Mouse (Mus musculus) cerebellum, adult 2 months (tissue): ENCODE results near the gene Fam131b. TPM values are rescaled to one million over a fixed set of nuclear protein-coding genes. Genes with fewer than 3 reads are reported as not detected.

ENCODE experiments used
- DNase-seq, 2 experiments: peaks; one replicate each; pipeline ENCODE4 v3.0.0; 2021
- H3K27ac ChIP-seq: fragments of 200-500 bp; 2 replicates; pipeline ENCODE4 v1.5.1; 2012; ENCODE audit warnings: low read length, control low read depth, inconsistent platforms; ENCODE audit not compliant: insufficient read depth
- H3K27me3 ChIP-seq: fragments of 200-500 bp; 2 replicates; pipeline ENCODE4 v1.6.1; 2012; ENCODE audit warnings: inconsistent platforms, mild to moderate bottlenecking, low read length, moderate library complexity; ENCODE audit not compliant: control insufficient read depth, insufficient read depth
- H3K4me1 ChIP-seq: fragments of 200-500 bp; 2 replicates; pipeline ENCODE4 v1.6.1; 2011; ENCODE audit warnings: low read length; ENCODE audit not compliant: control insufficient read depth, insufficient read depth
- H3K4me3 ChIP-seq: fragments of 200-500 bp; replicated peaks from 2 replicates; pipeline ENCODE3; 2011; ENCODE audit warnings: mild to moderate bottlenecking, low read depth, low read length, control low read depth; ENCODE audit not compliant: insufficient read depth
- CTCF ChIP-seq: fragments of 200-500 bp; IDR thresholded peaks from 2 replicates; pipeline ENCODE4 v1.5.1; 2011; ENCODE audit warnings: low read depth, mild to moderate bottlenecking, control low read depth, low read length, moderate library complexity, borderline replicate concordance; ENCODE audit not compliant: insufficient read depth
- POLR2A ChIP-seq: fragments of 200-500 bp; IDR thresholded peaks from 2 replicates; pipeline ENCODE4 v1.6.1; 2011; ENCODE audit warnings: low read length, control low read depth, borderline replicate concordance; ENCODE audit not compliant: insufficient read depth
- WGBS: fragments of 180-500 bp; shearing (Covaris S2); methylation state at CpG from one replicate; pipeline ENCODE4 v1.1.7; 2018; 5-methylcytosine and 5-hydroxymethylcytosine counted together
- polyA plus RNA-seq: library from polyadenylated mRNA; depleted of rRNA; stranded (reverse); fragments of >200 nt; gene quantifications from 2 replicates; pipeline ENCODE4 v1.2.3, GENCODE M21; 2012

Fam131b gene
- polyA plus RNA-seq, 1 experiment, result 102 TPM

DNA sequence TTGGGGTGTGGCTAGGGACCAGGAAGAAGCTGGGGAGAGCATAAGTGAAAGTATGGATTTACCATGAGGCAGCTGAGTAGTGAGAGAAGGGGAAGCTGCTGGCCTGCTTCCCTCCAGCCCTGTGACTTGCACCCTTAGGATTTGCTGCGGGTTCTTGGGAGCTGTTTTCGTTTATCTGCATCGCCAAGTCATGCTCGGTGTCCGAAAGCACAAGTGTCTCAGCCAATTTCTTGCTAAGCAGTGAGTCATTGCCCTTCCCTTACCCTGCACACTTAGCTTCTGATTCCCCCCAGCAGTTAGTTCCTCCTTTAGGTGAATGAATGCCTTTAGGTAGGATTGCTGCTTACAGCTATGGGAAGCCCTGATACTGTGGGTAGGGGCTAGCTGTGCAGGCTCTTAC is 25.1 kb downstream of the Fam131b start:
- WGBS, result 92% methylated on average over 5 of the region's 5 CpGs
- no peak for TF ChIP-seq CTCF
- no peak for TF ChIP-seq POLR2A
- DNase-seq, result no peak
- Histone ChIP-seq H3K4me1 (no peaks in the 10 kb centered on the region), H3K27ac (no peak overlapping the region), H3K27me3 (no peaks in the 10 kb centered on the region), H3K4me3 (no peak overlapping the region)

DNA sequence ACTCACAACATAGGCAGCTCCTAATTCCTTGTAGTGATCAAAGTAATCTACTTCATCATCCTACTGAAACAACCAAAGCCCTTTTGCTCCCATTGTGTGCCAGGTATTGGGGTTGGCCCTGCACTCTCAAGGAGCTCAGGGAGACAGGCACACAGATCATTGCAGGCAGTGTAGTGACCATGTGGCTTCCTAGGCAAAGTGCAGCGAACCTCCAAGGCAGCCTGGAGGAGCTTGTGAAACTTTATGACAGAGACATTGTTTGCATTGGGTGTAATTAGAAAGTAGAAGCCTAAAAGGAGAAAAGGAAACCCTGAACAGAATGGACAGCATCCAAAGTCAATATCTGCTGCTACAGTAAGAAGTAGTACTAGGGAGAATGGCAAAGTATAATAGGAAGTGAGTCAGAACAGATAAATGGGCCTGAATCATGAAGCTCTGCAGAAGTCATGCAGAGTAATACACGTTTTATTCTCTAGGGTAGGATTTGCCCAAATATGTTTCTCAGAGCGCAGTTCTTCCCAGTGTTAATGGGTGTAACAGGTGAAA is 28.8 kb downstream of the Fam131b start:
- Histone ChIP-seq H3K27me3 (no peaks in the 10 kb centered on the region), H3K4me3 (no peak overlapping the region), H3K27ac (no peak overlapping the region), H3K4me1 (no peaks in the 10 kb centered on the region)
- TF ChIP-seq POLR2A (no peak), CTCF (no peak)
- DNase-seq, result no peak
- 79% methylated on average over 3 of the region's 3 CpGs for WGBS

DNA sequence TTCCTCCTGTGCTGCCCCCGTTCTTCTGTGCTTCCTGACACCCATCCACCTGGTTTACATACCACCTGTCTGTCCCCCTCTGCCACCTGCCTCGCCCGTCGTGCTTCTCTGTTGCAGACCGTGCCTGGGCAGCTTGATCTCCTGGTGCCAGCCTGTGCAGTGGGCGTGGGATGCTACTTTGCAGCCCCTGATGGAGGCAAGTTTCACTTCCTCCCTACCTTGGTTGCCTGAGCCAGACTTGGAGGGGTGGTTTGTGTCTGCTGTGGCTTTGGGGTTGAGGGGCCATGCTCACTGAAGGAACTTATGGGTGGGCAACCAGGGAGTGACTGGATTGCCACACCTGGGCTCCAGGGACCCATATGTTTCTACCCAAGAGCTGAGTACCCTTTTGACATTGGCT is 31.1 kb downstream of the Fam131b start:
- Histone ChIP-seq H3K4me1 (no peaks in the 10 kb centered on the region), H3K4me3 (no peak overlapping the region), H3K27ac (no peak overlapping the region), H3K27me3 (no peaks in the 10 kb centered on the region)
- no peak for DNase-seq
- 89% methylated on average over 6 of the region's 6 CpGs for WGBS
- no peak for TF ChIP-seq CTCF
- TF ChIP-seq POLR2A, result no peak

DNA sequence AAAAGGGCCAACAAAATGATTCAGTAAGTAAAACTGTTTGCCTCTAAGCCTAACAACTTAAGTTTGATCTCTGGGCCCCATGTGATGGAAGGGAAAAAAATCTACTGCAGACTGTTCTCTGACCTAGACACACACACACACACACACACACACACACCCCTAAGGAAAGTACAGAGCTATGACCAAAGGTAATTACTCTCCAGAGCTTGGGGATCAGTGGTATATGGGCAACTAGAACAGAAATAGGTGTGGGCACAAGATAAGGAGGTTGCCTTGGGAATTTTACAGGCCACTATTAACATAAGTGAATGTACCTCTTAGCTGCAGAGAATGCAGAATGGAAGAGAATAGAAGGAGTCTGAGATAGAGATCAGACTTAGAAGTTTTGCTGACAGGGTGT is 36.9 kb downstream of the Fam131b start:
- no peak for DNase-seq
- Histone ChIP-seq H3K27ac (no peak overlapping the region), H3K4me3 (no peak overlapping the region), H3K4me1 (no peaks in the 10 kb centered on the region), H3K27me3 (no peaks in the 10 kb centered on the region)
- no peak for TF ChIP-seq POLR2A
- no peak for TF ChIP-seq CTCF

DNA sequence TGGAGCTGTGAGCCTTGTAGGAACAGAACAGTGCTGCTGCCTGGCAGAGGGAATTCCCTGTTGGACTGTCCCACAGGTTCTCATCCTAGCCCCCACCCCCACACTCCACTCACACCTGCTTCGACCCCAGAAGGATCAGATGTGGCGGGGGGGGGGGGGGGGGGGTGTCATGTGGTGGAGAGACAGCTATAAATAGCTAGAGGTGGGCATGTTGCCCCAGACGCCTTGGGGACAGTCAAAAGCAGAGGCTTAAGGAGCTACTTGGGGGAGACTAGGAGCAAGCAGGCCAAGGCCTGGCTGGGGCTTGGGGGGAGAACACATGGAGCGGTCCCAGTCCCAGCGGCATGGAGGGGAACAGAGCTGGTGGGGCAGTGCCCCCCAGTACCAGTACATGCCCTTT is 38.0 kb downstream of the Fam131b start, which contains the start of gene Clcn1:
TSS of gene Clcn1 (plus strand) at position 238 of the 400 bp plus-strand sequence.
- no peak for DNase-seq
- no peak for TF ChIP-seq CTCF
- TF ChIP-seq POLR2A, result no peak
- Histone ChIP-seq H3K27me3 (no peaks in the 10 kb centered on the region), H3K27ac (no peak within 1 kb of the TSS), H3K4me3 (no peak within 1 kb of the TSS), H3K4me1 (no peaks in the 10 kb centered on the region)
- 54% methylated on average over 5 of the region's 5 CpGs for WGBS

DNA sequence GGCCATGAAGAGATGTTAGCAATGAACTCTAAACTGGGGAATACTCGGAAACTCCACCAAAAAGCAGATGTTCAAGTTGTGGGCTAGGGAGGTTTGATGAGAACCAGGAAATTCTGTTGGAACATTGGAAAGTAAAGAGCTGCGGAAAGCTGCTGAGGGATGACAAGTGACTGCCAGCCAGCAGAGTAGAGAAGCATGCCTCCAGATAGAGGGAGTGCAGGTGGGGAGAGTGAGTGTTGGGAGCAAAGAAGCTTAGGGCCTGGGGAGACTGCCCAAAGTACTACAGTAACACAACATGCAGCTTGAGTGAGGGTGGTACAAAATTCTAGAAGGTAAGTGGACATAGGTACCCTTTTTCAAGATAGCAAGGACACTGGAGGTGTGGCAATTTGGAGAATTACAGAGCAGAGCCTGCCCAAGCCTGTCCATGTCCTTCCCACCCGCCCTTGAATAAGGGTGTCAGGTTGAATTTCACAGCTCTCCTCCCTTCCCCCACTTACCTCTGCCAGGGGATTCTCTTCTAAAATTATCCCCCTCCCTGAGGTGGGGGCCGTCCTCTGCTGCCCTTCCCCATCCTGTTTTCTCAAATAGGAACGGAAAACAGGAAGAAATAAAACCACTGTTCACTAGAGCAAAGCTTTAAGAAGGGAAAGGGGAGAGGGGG is 41.4 kb downstream of the Fam131b start:
- 83% methylated on average over 5 of the region's 5 CpGs for WGBS

DNA sequence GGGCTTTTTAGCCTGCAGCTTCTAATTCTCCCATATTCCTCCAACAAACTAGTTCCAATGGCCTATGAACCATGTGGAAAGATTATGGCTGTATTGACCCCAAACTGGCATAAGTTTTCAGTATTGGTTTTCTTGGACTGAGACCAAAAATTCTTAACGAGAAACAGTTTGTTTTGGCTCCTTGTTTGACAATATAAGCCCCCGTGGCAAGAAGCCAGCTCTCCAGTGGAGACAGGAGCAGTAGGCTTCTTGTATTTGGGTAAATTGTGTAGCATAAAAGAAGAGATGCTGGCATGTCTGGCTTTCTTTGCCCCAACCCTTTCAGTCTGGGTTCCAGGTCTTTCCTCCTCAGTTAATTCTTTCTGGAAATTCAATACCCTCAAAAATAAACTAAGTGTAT is 48.3 kb downstream of the Fam131b start:
- Histone ChIP-seq H3K27ac (no peak overlapping the region), H3K4me1 (no peaks in the 10 kb centered on the region), H3K4me3 (no peak overlapping the region), H3K27me3 (no peaks in the 10 kb centered on the region)
- no peak for DNase-seq
- 13% methylated on average over 2 of the region's 2 CpGs for WGBS
- TF ChIP-seq CTCF (no peak), POLR2A (no peak)

More for the DNA sequence above, 41.4 kb downstream of the Fam131b start:
- Histone ChIP-seq H3K27me3 (no peaks in the 10 kb centered on the region), H3K4me1 (no peaks in the 10 kb centered on the region), H3K27ac (no peak overlapping the region), H3K4me3 (no peak overlapping the region)
- no peak for DNase-seq
- TF ChIP-seq CTCF (no peak), POLR2A (no peak)

DNA sequence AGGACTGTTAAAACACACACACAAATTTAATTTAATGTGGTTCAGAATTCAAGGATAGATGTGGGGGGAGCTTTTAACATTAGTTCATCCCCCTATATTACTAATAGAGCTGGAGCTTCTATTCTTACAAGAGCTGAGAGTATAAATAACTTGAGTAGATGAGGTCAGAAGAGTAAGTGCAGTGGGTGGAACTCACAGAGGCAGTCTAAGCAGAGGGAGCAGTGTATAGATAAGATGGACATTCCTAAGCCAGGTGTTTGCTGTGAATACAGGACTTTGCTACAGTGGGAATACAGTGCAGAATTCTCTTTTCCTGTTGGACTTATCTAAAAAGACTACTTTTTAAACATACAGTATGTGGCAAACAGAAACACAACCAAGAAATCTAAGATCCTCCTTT is 53.6 kb downstream of the Fam131b start:
- Histone ChIP-seq H3K27ac (no peak overlapping the region), H3K4me1 (peaks cover 3% of the 10 kb centered on the region; the same call in 1 of the 2 replicates), H3K27me3 (no peaks in the 10 kb centered on the region), H3K4me3 (no peak overlapping the region)
- TF ChIP-seq CTCF (no peak), POLR2A (no peak)
- DNase-seq, result no peak
